Mouse (Mus musculus): Measurements from ENCODE around the gene Gramd4. TPM values are rescaled to one million over a fixed set of nuclear protein-coding genes. Genes with fewer than 3 reads are reported as not detected.

Gramd4 gene
- polyA plus RNA-seq, 1 experiment from 2014 or later: 32.5 TPM

- H3K36me3 ChIP-seq: 0 out of 2 replicates have a peak, but pooled peaks cover 5% of the 10 kb centered on the region
- H3K4me3 ChIP-seq: no peak overlapping the region
- peaks cover 39% of the 10 kb centered on the region for H3K4me1 ChIP-seq
- ATAC-seq (ENCODE audit: low FRiP score): no peak
- H3K4me2 ChIP-seq (replicated peaks): no peak overlapping the region
- 83% methylated on average over 8 of the region's 8 CpGs for WGBS
- no peak overlapping the region for H3K9ac ChIP-seq
- no peaks in the 10 kb centered on the region for H3K9me3 ChIP-seq (replicated peaks)
- H3K27ac ChIP-seq: no peak overlapping the region
- no peaks in the 10 kb centered on the region for H3K27me3 ChIP-seq
These were observed 18.9 kb downstream of the Gramd4 start for GRCm38 (mm10) chr15:86076378-86076777.

DNA sequence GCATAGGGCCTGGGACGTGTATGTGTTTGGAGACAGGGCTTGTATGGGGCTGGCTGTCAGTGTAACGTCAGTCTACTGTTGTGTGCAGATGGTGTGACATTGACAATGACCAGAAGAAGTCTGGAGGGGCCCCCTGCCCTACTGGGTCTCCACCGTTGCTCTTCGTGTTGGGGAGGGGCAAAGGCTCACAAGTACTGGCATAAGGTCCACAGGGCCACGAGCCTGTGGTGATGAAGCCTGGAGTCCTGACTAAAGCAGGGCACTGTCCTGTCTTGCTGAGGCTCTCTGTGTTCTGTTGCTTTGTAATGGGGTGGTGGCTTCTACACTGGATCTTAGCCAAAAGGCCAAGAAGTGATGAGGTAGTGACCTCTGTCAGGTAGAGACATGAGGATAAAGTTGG, 20.4 kb downstream of the Gramd4 start:
- Histone ChIP-seq H3K4me1 (peaks cover 48% of the 10 kb centered on the region), H3K36me3 (0 out of 2 replicates have a peak, but pooled peaks cover 5% of the 10 kb centered on the region), H3K4me2 (replicated peaks) (no peak overlapping the region), H3K4me3 (no peak overlapping the region), H3K27ac (no peak overlapping the region), H3K9ac (no peak overlapping the region), H3K9me3 (replicated peaks) (no peaks in the 10 kb centered on the region), H3K27me3 (no peaks in the 10 kb centered on the region)
- no peak for ATAC-seq (ENCODE audit: low FRiP score)
- 83% methylated on average over 5 of the region's 5 CpGs for WGBS

DNA sequence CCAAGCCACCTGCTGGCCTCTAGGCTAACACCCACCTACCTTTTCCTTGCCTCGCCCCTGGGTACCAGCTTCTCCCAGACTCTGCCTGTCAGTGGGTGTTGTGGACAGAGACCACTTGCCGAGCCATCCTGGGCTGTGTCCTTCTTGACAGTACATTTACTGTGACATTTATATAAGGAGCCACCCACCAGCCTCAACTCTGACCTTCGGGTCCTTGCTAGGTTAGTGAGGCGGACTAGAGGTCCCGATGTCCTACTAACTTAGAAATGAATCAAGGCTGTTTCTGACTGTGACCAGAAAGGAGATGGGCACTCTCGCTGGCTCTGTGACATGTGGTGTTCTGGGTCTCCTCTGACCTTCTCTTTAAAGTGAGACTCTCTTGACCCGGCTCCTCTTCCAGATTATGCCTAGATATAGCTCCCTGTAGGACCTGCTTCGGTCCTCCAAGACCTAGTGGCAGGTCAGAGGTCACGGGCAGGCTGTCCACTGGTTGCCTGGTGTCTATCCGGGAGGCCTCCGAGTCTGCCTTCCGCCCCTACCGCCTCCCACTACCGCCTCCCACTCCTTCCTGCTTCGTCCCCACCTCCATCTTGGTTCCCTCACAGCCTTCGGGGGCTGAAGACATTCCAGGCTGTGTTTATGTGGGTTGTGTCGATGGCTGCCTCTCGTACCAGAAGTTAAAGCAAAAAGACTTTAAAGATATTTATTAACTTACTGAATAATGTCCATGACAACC, 21.2 kb downstream of the Gramd4 start:
- H3K9me3 ChIP-seq (replicated peaks): no peaks in the 10 kb centered on the region
- H3K4me1 ChIP-seq: peaks cover 48% of the 10 kb centered on the region
- H3K27me3 ChIP-seq: no peaks in the 10 kb centered on the region
- 0 out of 2 replicates have a peak, but pooled peaks cover 5% of the 10 kb centered on the region for H3K36me3 ChIP-seq
- no peak overlapping the region for H3K9ac ChIP-seq
- H3K27ac ChIP-seq: no peak overlapping the region
- no peak overlapping the region for H3K4me2 ChIP-seq (replicated peaks)
- ATAC-seq (ENCODE audit: low FRiP score): no peak
- 70% methylated on average over 18 of the region's 18 CpGs for WGBS
- H3K4me3 ChIP-seq: no peak overlapping the region

DNA sequence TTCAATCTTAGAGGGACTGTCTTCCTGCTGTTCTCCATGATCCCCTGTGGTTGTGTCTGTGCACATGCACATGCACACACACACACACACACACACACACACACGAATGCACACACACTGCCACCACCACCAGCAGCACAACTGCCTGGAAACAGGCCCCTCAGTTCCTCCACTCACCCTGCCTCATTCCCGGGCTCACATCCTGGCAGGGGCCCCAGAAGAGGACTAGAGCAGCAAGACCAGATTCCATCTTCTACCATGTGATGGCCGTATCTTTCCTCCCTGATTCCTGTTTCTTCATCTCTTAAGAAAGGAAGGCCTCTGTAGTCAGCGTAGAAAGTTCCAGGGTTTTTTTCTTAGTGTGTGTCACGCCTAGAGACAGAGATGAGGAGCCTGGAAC, 22.0 kb downstream of the Gramd4 start:
- no peak overlapping the region for H3K4me2 ChIP-seq (replicated peaks)
- H3K27ac ChIP-seq: no peak overlapping the region

GRCm38 (mm10) chr15:86079876-86080275, 22.4 kb downstream of the Gramd4 start:
- H3K27ac ChIP-seq: no peak overlapping the region
- H3K4me1 ChIP-seq: peaks cover 53% of the 10 kb centered on the region
- no peaks in the 10 kb centered on the region for H3K9me3 ChIP-seq (replicated peaks)
- H3K27me3 ChIP-seq: no peaks in the 10 kb centered on the region
- no peak overlapping the region for H3K4me3 ChIP-seq
- H3K4me2 ChIP-seq (replicated peaks): no peak overlapping the region
- 0 out of 2 replicates have a peak, but pooled peaks cover 5% of the 10 kb centered on the region for H3K36me3 ChIP-seq
- ATAC-seq (ENCODE audit: low FRiP score): no peak
- no peak overlapping the region for H3K9ac ChIP-seq
- WGBS: 62% methylated on average over 4 of the region's 4 CpGs

More for the DNA sequence above, 22.0 kb downstream of the Gramd4 start:
- peaks cover 50% of the 10 kb centered on the region for H3K4me1 ChIP-seq
- H3K9me3 ChIP-seq (replicated peaks): no peaks in the 10 kb centered on the region
- no peaks in the 10 kb centered on the region for H3K27me3 ChIP-seq
- 76% methylated on average over 5 of the region's 5 CpGs for WGBS
- ATAC-seq (ENCODE audit: low FRiP score): no peak
- H3K9ac ChIP-seq: no peak overlapping the region
- H3K36me3 ChIP-seq: 0 out of 2 replicates have a peak, but pooled peaks cover 5% of the 10 kb centered on the region
- no peak overlapping the region for H3K4me3 ChIP-seq

GRCm38 (mm10) chr15:86080408-86080807, 22.9 kb downstream of the Gramd4 start:
- Histone ChIP-seq H3K4me2 (replicated peaks) (no peak overlapping the region), H3K9me3 (replicated peaks) (no peaks in the 10 kb centered on the region), H3K9ac (no peak overlapping the region), H3K27ac (no peak overlapping the region), H3K36me3 (0 out of 2 replicates have a peak, but pooled peaks cover 5% of the 10 kb centered on the region), H3K4me1 (peaks cover 59% of the 10 kb centered on the region), H3K27me3 (no peaks in the 10 kb centered on the region), H3K4me3 (no peak overlapping the region)
- no peak for ATAC-seq (ENCODE audit: low FRiP score)
- WGBS: 79% methylated on average over 1 of the region's 1 CpGs

- H3K27me3 ChIP-seq: no peaks in the 10 kb centered on the region
- no peaks in the 10 kb centered on the region for H3K9me3 ChIP-seq (replicated peaks)
- WGBS: 44% methylated on average over 12 of the region's 12 CpGs
- peaks cover 71% of the 10 kb centered on the region for H3K4me1 ChIP-seq
- H3K4me3 ChIP-seq: no peak overlapping the region
- H3K9ac ChIP-seq: no peak overlapping the region
- no peak overlapping the region for H3K27ac ChIP-seq
- H3K4me2 ChIP-seq (replicated peaks): no peak overlapping the region
- 0 out of 2 replicates have a peak, but pooled peaks cover 5% of the 10 kb centered on the region for H3K36me3 ChIP-seq
- no peak for ATAC-seq (ENCODE audit: low FRiP score)
These were observed 24.2 kb downstream of the Gramd4 start for GRCm38 (mm10) chr15:86081654-86082053.

GRCm38 (mm10) chr15:86082551-86082961, 25.1 kb downstream of the Gramd4 start:
- Histone ChIP-seq H3K4me3 (no peak overlapping the region), H3K36me3 (0 out of 2 replicates have a peak, but pooled peaks cover 5% of the 10 kb centered on the region), H3K27ac (no peak overlapping the region), H3K27me3 (no peaks in the 10 kb centered on the region), H3K4me2 (replicated peaks) (no peak overlapping the region), H3K4me1 (peaks cover 79% of the 10 kb centered on the region), H3K9me3 (replicated peaks) (no peaks in the 10 kb centered on the region), H3K9ac (no peak overlapping the region)
- ATAC-seq (ENCODE audit: low FRiP score): no peak
- 88% methylated on average over 11 of the region's 11 CpGs for WGBS

DNA sequence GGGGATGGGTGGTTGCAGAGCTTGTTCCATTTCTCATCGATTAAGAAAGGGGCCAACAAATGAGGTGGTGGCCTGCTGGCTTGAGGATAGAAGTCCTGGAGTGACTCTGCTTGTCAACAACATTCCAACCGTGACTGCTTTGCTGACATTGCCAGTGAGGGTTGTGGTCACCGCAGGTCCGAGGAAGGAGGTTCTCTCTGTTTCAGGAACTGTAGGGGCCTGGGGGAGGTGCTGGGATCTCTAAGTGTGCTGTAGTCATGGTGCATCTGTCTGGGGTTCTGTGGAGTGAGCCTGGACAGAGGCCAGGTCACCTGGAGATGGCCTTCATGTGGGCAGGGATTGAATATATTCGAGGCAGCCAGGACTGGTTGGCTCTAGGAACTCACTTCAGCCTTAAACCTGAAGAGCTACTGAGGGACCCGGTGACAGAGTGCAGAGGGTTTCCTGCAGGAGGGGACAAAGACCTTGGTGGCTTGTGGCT, 25.8 kb downstream of the Gramd4 start:
- no peak for ATAC-seq (ENCODE audit: low FRiP score)
- Histone ChIP-seq H3K4me3 (no peak overlapping the region), H3K27me3 (no peaks in the 10 kb centered on the region), H3K9me3 (replicated peaks) (no peaks in the 10 kb centered on the region), H3K36me3 (0 out of 2 replicates have a peak, but pooled peaks cover 5% of the 10 kb centered on the region), H3K4me2 (replicated peaks) (no peak overlapping the region), H3K9ac (no peak overlapping the region), H3K27ac (no peak overlapping the region), H3K4me1 (peaks cover 83% of the 10 kb centered on the region)
- WGBS: 44% methylated on average over 6 of the region's 6 CpGs

DNA sequence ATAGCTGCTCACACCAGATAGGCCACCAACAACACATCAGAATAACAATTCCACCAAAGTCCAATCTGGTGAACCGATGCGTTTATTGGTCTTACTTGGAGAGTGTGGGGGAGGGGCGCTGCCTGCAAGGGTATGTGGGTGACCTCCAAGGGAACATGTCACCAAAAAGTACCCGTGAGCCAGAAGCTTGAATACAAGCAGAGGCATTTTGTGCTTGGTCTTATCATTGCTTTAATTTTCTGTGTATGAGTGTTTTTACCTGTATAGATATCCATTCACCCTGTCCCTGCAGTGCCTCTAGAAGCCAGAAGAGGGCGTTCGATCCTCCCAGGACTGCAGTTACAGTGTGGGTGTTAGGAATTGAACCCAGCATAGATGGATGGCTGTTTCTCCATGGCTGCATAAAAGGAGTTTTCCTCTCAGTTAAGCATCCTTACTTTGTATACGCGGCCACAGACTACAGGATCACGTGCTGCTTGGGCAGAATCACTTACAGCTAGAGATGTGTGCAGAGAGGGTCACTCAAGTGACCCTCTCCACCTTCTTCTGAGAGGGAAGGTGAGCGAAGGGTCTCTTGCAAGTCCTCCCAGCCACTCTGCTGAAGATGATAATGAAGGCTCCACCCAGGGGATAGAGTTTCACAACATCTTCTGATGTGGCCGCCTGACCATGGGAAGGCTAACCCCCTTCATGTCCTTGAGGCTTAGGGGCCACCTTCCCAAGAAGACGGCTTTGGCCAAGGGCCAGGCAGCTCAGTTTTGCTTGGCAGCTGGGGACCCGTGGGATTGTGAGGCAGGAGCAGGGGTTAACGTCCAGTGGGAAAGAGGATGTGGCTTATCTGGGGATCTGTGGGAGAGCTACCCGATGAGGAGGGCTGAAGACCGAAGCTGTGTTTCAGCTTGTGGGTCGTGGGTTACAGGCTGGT, 28.1 kb downstream of the Gramd4 start:
- no peaks in the 10 kb centered on the region for H3K36me3 ChIP-seq
- peak; percentile 21 for ATAC-seq (ENCODE audit: low FRiP score)
- no peak overlapping the region for H3K9ac ChIP-seq
- H3K4me1 ChIP-seq: peaks cover 91% of the 10 kb centered on the region
- H3K9me3 ChIP-seq (replicated peaks): no peaks in the 10 kb centered on the region
- H3K4me2 ChIP-seq (replicated peaks): peak overlapping the region; percentile 8
- H3K27me3 ChIP-seq: no peaks in the 10 kb centered on the region
- peak overlapping the region; percentile 79 for H3K27ac ChIP-seq
- no peak overlapping the region for H3K4me3 ChIP-seq
- WGBS: 32% methylated on average over 17 of the region's 17 CpGs

- no peak overlapping the region for H3K9ac ChIP-seq
- no peaks in the 10 kb centered on the region for H3K27me3 ChIP-seq
- WGBS: 38% methylated on average over 8 of the region's 8 CpGs
- no peaks in the 10 kb centered on the region for H3K36me3 ChIP-seq
- peak overlapping the region; percentile 8 for H3K4me2 ChIP-seq (replicated peaks)
- no peaks in the 10 kb centered on the region for H3K9me3 ChIP-seq (replicated peaks)
- peaks cover 92% of the 10 kb centered on the region for H3K4me1 ChIP-seq
- peak; percentile 68 for ATAC-seq (ENCODE audit: low FRiP score)
- H3K4me3 ChIP-seq: no peak overlapping the region
- H3K27ac ChIP-seq: peak overlapping the region; percentile 79
These were observed 28.8 kb downstream of the Gramd4 start for GRCm38 (mm10) chr15:86086291-86086706.

DNA sequence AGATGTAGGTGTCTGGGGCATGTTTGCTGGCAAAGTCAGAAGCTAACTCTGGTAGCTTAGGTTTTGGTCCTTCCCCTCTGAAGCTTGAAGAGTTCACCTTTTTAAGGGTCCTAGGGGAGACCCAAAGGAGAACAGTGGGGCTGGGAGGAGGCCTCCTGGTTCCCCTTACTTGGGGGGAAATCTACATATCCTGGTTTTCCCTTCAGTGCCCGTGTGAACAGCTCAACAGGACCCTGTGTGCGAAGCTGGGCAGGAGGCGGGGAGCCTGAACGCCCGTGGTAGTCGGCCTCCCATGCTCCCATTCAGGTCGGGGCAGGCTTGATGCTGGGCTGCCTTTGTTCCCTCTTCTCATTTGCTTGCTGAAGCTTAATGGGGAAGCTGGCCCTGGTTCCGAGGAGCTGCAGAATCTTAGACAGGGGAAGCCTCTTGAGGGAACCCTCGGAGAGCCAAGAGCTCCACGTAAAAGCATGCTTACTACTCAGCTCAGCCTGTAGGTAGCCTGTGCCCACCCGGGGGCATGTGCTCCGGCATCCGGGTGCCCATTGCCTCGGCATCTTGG, 30.2 kb downstream of the Gramd4 start:
- no peaks in the 10 kb centered on the region for H3K27me3 ChIP-seq
- H3K4me3 ChIP-seq: no peak overlapping the region
- H3K4me1 ChIP-seq: peaks cover 81% of the 10 kb centered on the region
- 0 out of 2 replicates have a peak overlapping the region, but pooled peaks have one; percentile 23 for H3K9ac ChIP-seq
- H3K27ac ChIP-seq: peak overlapping the region; percentile 79
- 30% methylated on average over 14 of the region's 14 CpGs for WGBS
- H3K36me3 ChIP-seq: 0 out of 2 replicates have a peak, but pooled peaks cover 11% of the 10 kb centered on the region
- ATAC-seq (ENCODE audit: low FRiP score): no peak
- H3K9me3 ChIP-seq (replicated peaks): no peaks in the 10 kb centered on the region
- H3K4me2 ChIP-seq (replicated peaks): no peak overlapping the region

Measured in hindbrain, embryonic 12.5 days (tissue).